Mouse (Mus musculus): ENCODE data around the gene Wfdc5. TPM values are rescaled to one million over a fixed set of nuclear protein-coding genes. Genes with fewer than 3 reads are reported as not detected.
"Not testable (repeated sequence)": the region's sequence is repeated elsewhere in the genome, so short reads cannot be mapped to it uniquely, and the experiment has no call there.

Wfdc5 gene
- polyA plus RNA-seq (2012; rRNA removed), result not detected in 2 replicates

- no peak for DNase-seq
- Histone ChIP-seq H3K27ac (ENCODE audit: insufficient read depth, low read depth, low read length) (no peak within 1 kb of the TSS), H3K36me3 (ENCODE audit: control insufficient read depth, insufficient read depth, low read length) (no peaks in the 10 kb centered on the region), H3K27me3 (replicated peaks; ENCODE audit: control insufficient read depth, insufficient read depth, low read length) (no peaks in the 10 kb centered on the region), H3K4me1 (ENCODE audit: control insufficient read depth, insufficient read depth, low read length) (no peaks in the 10 kb centered on the region), H3K4me3 (ENCODE audit: insufficient read depth, low read depth, low read length) (no peak within 1 kb of the TSS)
- WGBS, result 70% methylated on average over 7 of the region's 7 CpGs
- no peak for TF ChIP-seq CTCF (conservative IDR thresholded peaks at IDR 0.05; ENCODE audit: insufficient read depth, insufficient read length, low read depth, low read length)
- no peak for TF ChIP-seq POLR2A (IDR thresholded peaks at IDR 0.05; ENCODE audit: low read depth, low read length)
Measured at GRCm38 (mm10) chr2:164182692-164183255, at the start of gene Wfdc5. TSS of gene Wfdc5 (minus strand) at chr2:164182742.

GRCm38 (mm10) chr2:164228361-164229070 is 46.0 kb upstream of the Wfdc5 start:
- Histone ChIP-seq H3K36me3 (ENCODE audit: control insufficient read depth, insufficient read depth, low read length) (no peaks in the 10 kb centered on the region), H3K27me3 (replicated peaks; ENCODE audit: control insufficient read depth, insufficient read depth, low read length) (no peaks in the 10 kb centered on the region), H3K4me1 (ENCODE audit: control insufficient read depth, insufficient read depth, low read length) (no peaks in the 10 kb centered on the region), H3K27ac (ENCODE audit: insufficient read depth, low read depth, low read length) (no peak overlapping the region), H3K4me3 (ENCODE audit: insufficient read depth, low read depth, low read length) (no peak overlapping the region)
- no peak for DNase-seq
- no peak for TF ChIP-seq CTCF (conservative IDR thresholded peaks at IDR 0.05; ENCODE audit: insufficient read depth, insufficient read length, low read depth, low read length)
- no peak for TF ChIP-seq POLR2A (IDR thresholded peaks at IDR 0.05; ENCODE audit: low read depth, low read length)
- WGBS, result 76% methylated on average over 8 of the region's 8 CpGs

- H3K27me3 ChIP-seq (replicated peaks; ENCODE audit: control insufficient read depth, insufficient read depth, low read length), result no peaks in the 10 kb centered on the region
- H3K4me3 ChIP-seq (ENCODE audit: insufficient read depth, low read depth, low read length), result peak within 1 kb of the TSS; percentile 69
- peak within 1 kb of the TSS; percentile 99 for H3K27ac ChIP-seq (ENCODE audit: insufficient read depth, low read depth, low read length)
- peaks cover 6% of the 10 kb centered on the region; the same call in 1 of the 2 replicates for H3K4me1 ChIP-seq (ENCODE audit: control insufficient read depth, insufficient read depth, low read length)
- 12% methylated on average over 11 of the region's 11 CpGs for WGBS
- no peaks in the 10 kb centered on the region for H3K36me3 ChIP-seq (ENCODE audit: control insufficient read depth, insufficient read depth, low read length)
- TF ChIP-seq POLR2A (IDR thresholded peaks at IDR 0.05; ENCODE audit: low read depth, low read length) (no peak), CTCF (conservative IDR thresholded peaks at IDR 0.05; ENCODE audit: insufficient read depth, insufficient read length, low read depth, low read length) (no peak)
- DNase-seq, result peak; percentile 43
Measured at GRCm38 (mm10) chr2:164221522-164221921, 39.0 kb upstream of the Wfdc5 start, which contains the start of gene Wfdc15b. TSS of gene Wfdc15b (minus strand) at chr2:164221660.

GRCm38 (mm10) chr2:164219295-164219694 is 36.8 kb upstream of the Wfdc5 start:
- no peak for TF ChIP-seq POLR2A (IDR thresholded peaks at IDR 0.05; ENCODE audit: low read depth, low read length)
- TF ChIP-seq CTCF (conservative IDR thresholded peaks at IDR 0.05; ENCODE audit: insufficient read depth, insufficient read length, low read depth, low read length), result no peak
- H3K36me3 ChIP-seq (ENCODE audit: control insufficient read depth, insufficient read depth, low read length), result no peaks in the 10 kb centered on the region
- peak overlapping the region; percentile 34 for H3K4me3 ChIP-seq (ENCODE audit: insufficient read depth, low read depth, low read length)
- WGBS, result 76% methylated on average over 9 of the region's 9 CpGs
- H3K27ac ChIP-seq (ENCODE audit: insufficient read depth, low read depth, low read length), result peak overlapping the region; percentile 72
- DNase-seq, result no peak
- peaks cover 6% of the 10 kb centered on the region; the same call in 1 of the 2 replicates for H3K4me1 ChIP-seq (ENCODE audit: control insufficient read depth, insufficient read depth, low read length)
- no peaks in the 10 kb centered on the region for H3K27me3 ChIP-seq (replicated peaks; ENCODE audit: control insufficient read depth, insufficient read depth, low read length)

GRCm38 (mm10) chr2:164212711-164213110 is 30.2 kb upstream of the Wfdc5 start:
- 56% methylated on average over 5 of the region's 5 CpGs for WGBS
- no peak overlapping the region for H3K27ac ChIP-seq (ENCODE audit: insufficient read depth, low read depth, low read length)
- H3K4me3 ChIP-seq (ENCODE audit: insufficient read depth, low read depth, low read length), result no peak overlapping the region
- TF ChIP-seq POLR2A (IDR thresholded peaks at IDR 0.05; ENCODE audit: low read depth, low read length) (no peak), CTCF (conservative IDR thresholded peaks at IDR 0.05; ENCODE audit: insufficient read depth, insufficient read length, low read depth, low read length) (no peak)
- H3K36me3 ChIP-seq (ENCODE audit: control insufficient read depth, insufficient read depth, low read length), result no peaks in the 10 kb centered on the region
- no peak for DNase-seq
- H3K27me3 ChIP-seq (replicated peaks; ENCODE audit: control insufficient read depth, insufficient read depth, low read length), result no peaks in the 10 kb centered on the region; the same call in 1 of the 2 replicates
- no peaks in the 10 kb centered on the region; the same call in 1 of the 2 replicates for H3K4me1 ChIP-seq (ENCODE audit: control insufficient read depth, insufficient read depth, low read length)

- Histone ChIP-seq H3K4me3 (ENCODE audit: insufficient read depth, low read depth, low read length) (no peak overlapping the region), H3K36me3 (ENCODE audit: control insufficient read depth, insufficient read depth, low read length) (no peaks in the 10 kb centered on the region), H3K27ac (ENCODE audit: insufficient read depth, low read depth, low read length) (no peak overlapping the region), H3K4me1 (ENCODE audit: control insufficient read depth, insufficient read depth, low read length) (no peaks in the 10 kb centered on the region; the same call in 1 of the 2 replicates), H3K27me3 (replicated peaks; ENCODE audit: control insufficient read depth, insufficient read depth, low read length) (no peaks in the 10 kb centered on the region; the same call in 1 of the 2 replicates)
- 87% methylated on average over 4 of the region's 4 CpGs for WGBS
- TF ChIP-seq CTCF (conservative IDR thresholded peaks at IDR 0.05; ENCODE audit: insufficient read depth, insufficient read length, low read depth, low read length) (no peak), POLR2A (IDR thresholded peaks at IDR 0.05; ENCODE audit: low read depth, low read length) (no peak)
- DNase-seq, result no peak
Measured at GRCm38 (mm10) chr2:164210892-164211291, 28.4 kb upstream of the Wfdc5 start.

GRCm38 (mm10) chr2:164206676-164207075 is 24.1 kb upstream of the Wfdc5 start:
- no peak for TF ChIP-seq CTCF (conservative IDR thresholded peaks at IDR 0.05; ENCODE audit: insufficient read depth, insufficient read length, low read depth, low read length)
- no peak for TF ChIP-seq POLR2A (IDR thresholded peaks at IDR 0.05; ENCODE audit: low read depth, low read length)
- 44% methylated on average over 4 of the region's 4 CpGs for WGBS
- DNase-seq, result no peak
- no peaks in the 10 kb centered on the region for H3K4me1 ChIP-seq (ENCODE audit: control insufficient read depth, insufficient read depth, low read length)
- no peaks in the 10 kb centered on the region for H3K36me3 ChIP-seq (ENCODE audit: control insufficient read depth, insufficient read depth, low read length)
- H3K27me3 ChIP-seq (replicated peaks; ENCODE audit: control insufficient read depth, insufficient read depth, low read length), result no peaks in the 10 kb centered on the region; the same call in 1 of the 2 replicates
- peak overlapping the region; percentile 81 for H3K27ac ChIP-seq (ENCODE audit: insufficient read depth, low read depth, low read length)
- no peak overlapping the region for H3K4me3 ChIP-seq (ENCODE audit: insufficient read depth, low read depth, low read length)

- DNase-seq, result peak; percentile 76
- 71% methylated on average over 10 of the region's 10 CpGs for WGBS
Measured at GRCm38 (mm10) chr2:164206011-164206410, 23.5 kb upstream of the Wfdc5 start.

More at GRCm38 (mm10) chr2:164206011-164206410, 23.5 kb upstream of the Wfdc5 start:
- H3K27ac ChIP-seq (ENCODE audit: insufficient read depth, low read depth, low read length), result peak overlapping the region; percentile 47; the same call in 1 of the 2 replicates
- H3K4me1 ChIP-seq (ENCODE audit: control insufficient read depth, insufficient read depth, low read length); H3K27me3 ChIP-seq (replicated peaks; ENCODE audit: control insufficient read depth, insufficient read depth, low read length); H3K36me3 ChIP-seq (ENCODE audit: control insufficient read depth, insufficient read depth, low read length); H3K4me3 ChIP-seq (ENCODE audit: insufficient read depth, low read depth, low read length): not testable (repeated sequence)
